Mouse (Mus musculus) kidney, adult 9 months (tissue): Measurements from ENCODE around the gene Selenot.

Experiments used
- DNase-seq: peaks from one replicate; pipeline ENCODE4 v3.0.0; 2022

The Selenot gene

DNA sequence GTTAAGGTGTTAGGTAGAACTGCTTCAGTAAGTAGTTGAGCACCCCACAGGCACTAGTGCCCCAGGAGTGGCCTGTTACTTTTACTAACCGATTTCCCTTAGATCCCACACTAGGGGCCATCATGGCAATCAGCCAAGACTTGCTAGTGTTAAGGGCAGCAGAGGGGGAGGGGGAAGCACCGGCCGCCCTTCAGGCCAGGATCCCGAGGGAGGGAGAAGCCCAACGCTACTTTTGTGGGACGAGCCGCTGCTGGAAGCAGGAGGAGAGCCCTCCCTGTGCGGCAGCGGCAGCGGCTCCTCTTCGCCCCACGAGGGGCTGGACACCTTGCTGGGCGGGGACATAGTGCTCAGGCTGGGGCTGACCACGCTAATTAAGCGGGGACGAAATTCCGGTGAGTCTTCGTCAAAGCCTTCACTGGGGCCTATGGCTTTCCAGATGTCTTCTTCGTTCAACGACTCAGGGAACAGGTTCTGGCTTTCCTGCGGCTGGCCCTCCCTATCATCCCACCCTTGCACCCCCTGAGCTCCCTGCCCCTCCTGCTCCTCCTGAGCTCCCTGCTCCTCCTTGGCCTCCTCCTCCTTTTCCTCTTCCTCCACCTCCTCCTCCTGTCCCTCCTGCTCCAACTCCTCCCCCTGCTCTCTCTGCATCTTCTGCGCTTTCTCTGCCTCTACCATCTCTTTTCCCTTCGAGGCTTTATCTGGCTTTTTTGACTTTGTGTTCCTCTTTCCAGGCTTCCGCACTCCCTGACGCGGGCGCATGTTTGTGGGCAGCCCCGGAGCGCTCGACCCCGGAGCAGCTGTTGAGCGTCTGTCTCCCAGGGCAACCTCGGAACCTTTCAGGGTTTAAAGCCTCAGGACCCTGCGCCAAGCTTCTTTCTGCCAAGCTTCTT, 60.2 kb downstream of the Selenot start, which contains the start of gene Erich6:
Gene Erich6, minus strand, starts transcription at position 802 of the 890 bp plus-strand sequence.
- DNase-seq = peak; percentile 34
